Mouse (Mus musculus) testis, adult 2 months (tissue): ENCODE results near the gene Eddm3b.

Experiments
- CTCF ChIP-seq: fragments of 200-500 bp; IDR thresholded peaks from 2 replicates; pipeline ENCODE4 v1.5.1; 2012; ENCODE audit warnings: low read depth, mild to moderate bottlenecking, inconsistent platforms, low read length, moderate library complexity; ENCODE audit not compliant: control insufficient read depth, insufficient read depth, insufficient replicate concordance
- POLR2A ChIP-seq: fragments of 200-500 bp; IDR thresholded peaks from 2 replicates; pipeline ENCODE4 v1.6.1; 2012; ENCODE audit warnings: low read depth, mild to moderate bottlenecking, inconsistent platforms, low read length, moderate library complexity; ENCODE audit not compliant: control insufficient read depth

GRCm38 (mm10) chr14:51166068-51166467 is 51.8 kb downstream of the Eddm3b start:
- TF ChIP-seq CTCF = no peak
- TF ChIP-seq POLR2A = no peak
